Mouse (Mus musculus): ENCODE measurements around the gene Bloc1s6. TPM values are rescaled to one million over a fixed set of nuclear protein-coding genes. Genes with fewer than 3 reads are reported as not detected.

The Bloc1s6 gene
- polyA plus RNA-seq, 1 experiment from 2014 or later: 78.7 TPM

DNA sequence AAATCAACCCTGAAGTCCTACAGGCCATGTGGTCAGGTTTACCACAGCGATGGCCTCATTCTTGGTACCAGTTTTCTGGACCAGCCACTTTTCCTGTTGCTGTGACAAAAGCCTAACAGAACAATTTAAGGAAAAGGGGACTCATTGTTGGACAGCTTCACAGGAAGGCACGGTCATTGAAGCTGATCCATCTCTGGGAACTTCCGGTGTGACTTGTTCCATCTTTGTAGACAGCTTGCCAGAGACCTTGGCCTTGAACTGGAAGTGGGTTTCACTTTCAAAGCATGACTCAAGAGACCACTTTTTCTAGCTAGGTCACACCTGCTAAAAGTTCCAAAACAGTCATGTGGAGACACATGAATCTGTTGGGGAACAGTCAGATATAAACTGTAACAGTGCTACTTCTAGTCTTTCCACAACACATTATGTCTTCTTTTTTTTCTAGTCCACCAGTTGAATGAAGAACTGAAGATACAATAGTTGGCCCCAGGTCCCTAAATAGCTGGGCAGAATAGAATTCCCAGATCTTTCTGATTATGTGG, 21.9 kb upstream of the Bloc1s6 start:
- Histone ChIP-seq H3K4me1 (no peaks in the 10 kb centered on the region), H3K4me3 (no peak overlapping the region), H3K27me3 (no peaks in the 10 kb centered on the region), H3K4me2 (replicated peaks) (no peak overlapping the region), H3K27ac (replicated peaks) (no peak overlapping the region), H3K36me3 (no peaks in the 10 kb centered on the region), H3K9me3 (no peaks in the 10 kb centered on the region), H3K9ac (replicated peaks) (no peak overlapping the region)
- WGBS: 90% methylated on average over 3 of the region's 3 CpGs
- no peak for ATAC-seq (ENCODE audit: low FRiP score, low read depth)

DNA sequence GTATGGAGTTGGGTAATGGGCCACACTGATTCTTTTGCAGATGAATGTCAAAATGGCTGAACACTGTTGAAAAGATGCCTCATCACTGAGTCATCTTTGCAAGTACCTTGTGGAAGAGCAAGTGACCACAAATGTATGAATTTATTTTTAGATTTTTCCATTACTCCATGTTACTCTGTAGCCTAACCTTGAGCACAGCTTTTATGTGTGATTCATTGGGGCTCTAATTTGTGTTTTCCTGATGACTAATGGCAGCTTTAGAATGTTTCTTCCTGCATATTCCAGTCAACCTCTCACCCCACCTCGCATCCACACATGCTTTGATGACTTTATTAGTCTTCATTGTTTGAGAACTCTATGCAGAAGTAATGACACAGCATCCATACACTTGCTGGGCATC, 19.1 kb upstream of the Bloc1s6 start:
- no peaks in the 10 kb centered on the region for H3K9me3 ChIP-seq
- no peak overlapping the region for H3K27ac ChIP-seq (replicated peaks)
- no peaks in the 10 kb centered on the region for H3K27me3 ChIP-seq
- no peak overlapping the region for H3K9ac ChIP-seq (replicated peaks)
- no peak overlapping the region for H3K4me2 ChIP-seq (replicated peaks)
- ATAC-seq (ENCODE audit: low FRiP score, low read depth): no peak
- WGBS: 55% methylated on average over 1 of the region's 1 CpGs
- H3K4me3 ChIP-seq: no peak overlapping the region
- H3K36me3 ChIP-seq: no peaks in the 10 kb centered on the region
- no peaks in the 10 kb centered on the region for H3K4me1 ChIP-seq

DNA sequence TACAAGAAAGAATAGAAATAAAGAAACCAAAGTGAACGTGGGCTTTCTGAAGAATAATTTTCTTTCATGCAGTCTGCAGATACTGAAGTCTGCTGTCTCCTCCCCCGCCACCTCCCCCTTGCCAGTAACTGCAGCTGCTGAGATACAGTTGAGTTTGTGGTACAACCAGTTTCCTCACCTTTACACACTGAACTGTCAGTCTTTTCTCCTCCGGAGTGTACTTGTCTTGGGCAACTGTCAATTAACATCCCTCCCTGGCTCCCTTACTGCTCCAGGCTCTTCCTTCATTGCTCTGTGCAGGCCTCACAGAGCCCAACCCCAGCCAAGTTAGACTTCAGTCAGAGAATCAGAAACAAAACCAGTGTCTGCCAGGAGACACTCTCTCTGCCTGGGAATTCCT, 17.7 kb upstream of the Bloc1s6 start:
- H3K4me1 ChIP-seq: no peaks in the 10 kb centered on the region
- no peak for ATAC-seq (ENCODE audit: low FRiP score, low read depth)
- H3K36me3 ChIP-seq: no peaks in the 10 kb centered on the region
- no peak overlapping the region for H3K27ac ChIP-seq (replicated peaks)
- H3K9ac ChIP-seq (replicated peaks): no peak overlapping the region
- WGBS: 89% methylated on average over 3 of the region's 3 CpGs
- H3K4me2 ChIP-seq (replicated peaks): no peak overlapping the region
- H3K9me3 ChIP-seq: no peaks in the 10 kb centered on the region
- no peaks in the 10 kb centered on the region for H3K27me3 ChIP-seq
- no peak overlapping the region for H3K4me3 ChIP-seq

DNA sequence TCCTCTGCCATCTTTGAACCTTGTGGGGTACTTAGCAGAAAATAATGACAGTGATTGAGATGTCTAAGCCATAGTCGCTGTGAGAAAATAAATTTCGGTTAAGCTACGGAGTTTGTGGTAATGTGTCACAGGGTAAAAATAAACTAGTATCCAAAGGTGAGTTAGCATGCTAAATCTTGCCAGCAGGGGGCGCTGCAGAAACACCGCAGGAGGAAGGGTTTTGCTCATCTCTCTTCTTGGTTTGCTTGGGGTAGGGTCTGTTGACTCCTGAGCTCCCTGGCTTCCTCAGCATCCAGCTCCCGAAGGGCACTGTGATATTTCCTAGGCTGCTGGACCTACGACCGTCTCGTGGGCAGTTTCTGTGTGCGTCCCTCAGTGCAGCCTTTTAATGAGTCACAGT, 12.7 kb upstream of the Bloc1s6 start:
- H3K27me3 ChIP-seq: 0 out of 2 replicates have a peak, but pooled peaks cover 2% of the 10 kb centered on the region
- ATAC-seq (ENCODE audit: low FRiP score, low read depth): no peak
- no peaks in the 10 kb centered on the region for H3K9me3 ChIP-seq
- WGBS: 59% methylated on average over 10 of the region's 10 CpGs
- no peak overlapping the region for H3K4me3 ChIP-seq
- H3K36me3 ChIP-seq: no peaks in the 10 kb centered on the region
- H3K4me1 ChIP-seq: no peaks in the 10 kb centered on the region
- H3K27ac ChIP-seq (replicated peaks): no peak overlapping the region
- H3K4me2 ChIP-seq (replicated peaks): no peak overlapping the region
- no peak overlapping the region for H3K9ac ChIP-seq (replicated peaks)

DNA sequence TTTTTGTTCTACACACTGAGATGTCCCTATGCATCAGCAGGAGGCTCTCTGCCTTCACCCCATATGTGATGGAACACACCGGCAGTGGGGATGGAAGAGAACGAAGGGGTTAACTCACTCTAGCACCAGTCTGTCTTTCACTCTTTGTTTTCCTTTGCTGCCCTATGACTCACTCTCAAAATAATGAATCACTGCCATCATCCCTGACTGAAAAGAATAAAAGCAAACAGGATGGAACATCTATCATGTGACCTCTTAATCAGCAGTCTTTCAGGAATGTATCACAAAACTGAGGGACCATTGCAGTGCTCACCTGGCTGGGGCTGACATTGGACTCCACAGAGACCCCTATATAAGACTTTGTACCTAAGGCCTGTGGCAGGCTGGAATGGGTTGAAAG, 6.8 kb upstream of the Bloc1s6 start:
- H3K4me1 ChIP-seq: no peaks in the 10 kb centered on the region
- no peak overlapping the region for H3K9ac ChIP-seq (replicated peaks)
- 64% methylated on average over 2 of the region's 2 CpGs for WGBS
- no peak overlapping the region for H3K27ac ChIP-seq (replicated peaks)
- no peak for ATAC-seq (ENCODE audit: low FRiP score, low read depth)
- H3K4me2 ChIP-seq (replicated peaks): no peak overlapping the region
- H3K27me3 ChIP-seq: peaks cover 20% of the 10 kb centered on the region
- H3K4me3 ChIP-seq: no peak overlapping the region
- no peaks in the 10 kb centered on the region for H3K36me3 ChIP-seq
- no peaks in the 10 kb centered on the region for H3K9me3 ChIP-seq

DNA sequence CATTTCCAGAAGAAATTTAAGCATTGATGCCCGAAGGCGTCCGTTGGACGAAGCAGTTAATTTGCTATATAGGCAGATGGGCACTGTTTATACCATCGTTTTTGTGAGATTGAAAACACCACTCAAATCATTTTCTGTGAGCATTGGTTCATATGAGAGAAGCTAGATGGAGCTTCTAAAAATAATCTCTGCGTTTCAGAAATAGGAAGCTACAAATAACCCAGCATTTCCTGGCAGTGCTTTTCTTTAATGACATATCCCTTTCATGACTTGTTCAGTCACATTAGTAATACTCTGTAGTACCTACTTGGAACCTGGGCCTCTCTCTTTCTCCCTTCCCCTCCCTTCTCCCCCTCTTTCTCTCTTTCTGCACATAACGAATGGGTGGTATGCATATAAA, 720 bp downstream of the Bloc1s6 start:
- H3K4me2 ChIP-seq (replicated peaks): peak overlapping the region; percentile 75
- H3K4me3 ChIP-seq: peak overlapping the region; percentile 85
- H3K9ac ChIP-seq (replicated peaks): peak overlapping the region; percentile 95
- no peak for ATAC-seq (ENCODE audit: low FRiP score, low read depth)
- H3K27me3 ChIP-seq: peaks cover 14% of the 10 kb centered on the region
- H3K9me3 ChIP-seq: no peaks in the 10 kb centered on the region
- H3K4me1 ChIP-seq: peaks cover 11% of the 10 kb centered on the region
- 41% methylated on average over 7 of the region's 7 CpGs for WGBS
- 0 out of 2 replicates have a peak, but pooled peaks cover 4% of the 10 kb centered on the region for H3K36me3 ChIP-seq
- H3K27ac ChIP-seq (replicated peaks): peak overlapping the region; percentile 92; the same call in 1 of the 2 replicates

DNA sequence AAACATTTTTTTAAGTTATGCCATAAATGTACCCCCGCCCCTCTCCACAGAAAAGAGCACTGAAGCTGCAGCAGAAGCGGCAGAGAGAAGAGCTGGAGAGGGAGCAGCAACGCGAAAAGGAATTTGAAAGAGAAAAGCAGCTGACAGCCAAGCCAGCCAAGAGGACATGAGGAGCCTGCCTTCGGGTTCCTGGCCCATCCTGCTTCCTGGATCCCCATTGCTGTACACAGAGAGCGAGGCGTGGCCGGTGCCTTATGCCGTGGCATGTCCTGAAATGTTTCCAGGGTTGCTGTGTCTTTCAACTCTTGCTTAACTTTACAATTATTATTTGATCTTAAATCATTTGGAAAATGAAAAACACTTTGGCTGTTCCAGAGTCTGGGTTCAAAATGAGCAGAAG, 8.2 kb downstream of the Bloc1s6 start:
- 92% methylated on average over 9 of the region's 9 CpGs for WGBS
- Histone ChIP-seq H3K36me3 (peaks cover 41% of the 10 kb centered on the region), H3K27me3 (no peaks in the 10 kb centered on the region), H3K4me2 (replicated peaks) (no peak overlapping the region), H3K9ac (replicated peaks) (no peak overlapping the region), H3K4me1 (no peaks in the 10 kb centered on the region), H3K9me3 (no peaks in the 10 kb centered on the region), H3K4me3 (no peak overlapping the region), H3K27ac (replicated peaks) (no peak overlapping the region)
- ATAC-seq (ENCODE audit: low FRiP score, low read depth): no peak

DNA sequence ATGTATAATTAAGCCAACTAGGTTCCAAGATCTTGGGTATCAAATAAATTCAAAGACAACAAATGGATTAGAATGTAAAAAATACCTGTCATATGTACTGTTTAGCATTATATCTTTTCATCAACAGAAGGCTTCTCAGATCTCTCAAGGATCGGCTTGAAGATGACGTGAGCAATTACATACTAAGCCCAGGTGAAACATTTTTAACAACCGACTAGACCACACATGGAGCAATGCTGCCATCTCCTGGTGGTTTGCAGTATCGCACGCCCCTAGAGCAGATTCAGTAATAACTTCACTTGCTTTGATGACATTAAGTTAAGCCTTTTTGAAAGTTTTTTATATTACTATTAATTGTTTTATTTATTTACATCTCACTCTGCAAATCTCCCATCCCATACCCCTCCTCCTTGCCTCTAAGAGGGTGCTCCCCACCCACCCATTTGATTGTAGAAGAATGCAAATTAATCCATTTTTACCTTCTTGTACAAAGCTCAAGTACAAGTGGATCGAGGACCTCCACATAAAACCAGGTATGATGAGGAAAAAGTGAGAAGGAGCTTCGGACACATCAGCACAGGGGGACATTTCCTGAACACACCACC, 15.5 kb downstream of the Bloc1s6 start:
- peaks cover 10% of the 10 kb centered on the region; the same call in 1 of the 2 replicates for H3K27me3 ChIP-seq
- H3K36me3 ChIP-seq: peaks cover 7% of the 10 kb centered on the region
- H3K9me3 ChIP-seq: no peaks in the 10 kb centered on the region
- ATAC-seq (ENCODE audit: low FRiP score, low read depth): peak; percentile 41; the same call in 1 of the 2 replicates
- H3K9ac ChIP-seq (replicated peaks): no peak overlapping the region
- no peaks in the 10 kb centered on the region for H3K4me1 ChIP-seq
- 16% methylated on average over 7 of the region's 7 CpGs for WGBS
- H3K27ac ChIP-seq (replicated peaks): no peak overlapping the region
- H3K4me2 ChIP-seq (replicated peaks): no peak overlapping the region
- no peak overlapping the region for H3K4me3 ChIP-seq

DNA sequence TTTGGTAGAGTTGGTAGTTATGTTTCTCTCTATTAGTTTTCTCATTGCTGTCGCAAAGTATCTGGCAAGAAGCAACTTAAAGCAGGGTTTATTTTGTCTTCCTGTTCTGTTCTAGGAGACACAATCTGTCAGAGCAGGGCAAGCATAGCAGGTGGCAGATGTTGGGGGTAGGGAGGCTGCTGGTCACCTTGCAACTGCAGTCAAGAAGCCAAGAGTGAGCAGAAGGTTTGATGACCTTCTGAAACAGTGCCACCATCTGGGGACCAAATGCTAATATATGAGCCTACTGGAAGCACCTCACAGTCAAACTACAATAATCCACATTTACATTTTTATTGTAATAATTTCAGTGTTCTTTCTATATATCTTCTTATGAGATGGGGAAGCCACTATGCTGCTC, 21.5 kb downstream of the Bloc1s6 start:
- Histone ChIP-seq H3K27me3 (peaks cover 30% of the 10 kb centered on the region), H3K4me1 (no peaks in the 10 kb centered on the region), H3K4me2 (replicated peaks) (no peak overlapping the region), H3K4me3 (no peak overlapping the region), H3K27ac (replicated peaks) (no peak overlapping the region), H3K9ac (replicated peaks) (no peak overlapping the region), H3K36me3 (no peaks in the 10 kb centered on the region), H3K9me3 (no peaks in the 10 kb centered on the region)
- WGBS: 93% methylated on average over 1 of the region's 1 CpGs
- ATAC-seq (ENCODE audit: low FRiP score, low read depth): no peak

DNA sequence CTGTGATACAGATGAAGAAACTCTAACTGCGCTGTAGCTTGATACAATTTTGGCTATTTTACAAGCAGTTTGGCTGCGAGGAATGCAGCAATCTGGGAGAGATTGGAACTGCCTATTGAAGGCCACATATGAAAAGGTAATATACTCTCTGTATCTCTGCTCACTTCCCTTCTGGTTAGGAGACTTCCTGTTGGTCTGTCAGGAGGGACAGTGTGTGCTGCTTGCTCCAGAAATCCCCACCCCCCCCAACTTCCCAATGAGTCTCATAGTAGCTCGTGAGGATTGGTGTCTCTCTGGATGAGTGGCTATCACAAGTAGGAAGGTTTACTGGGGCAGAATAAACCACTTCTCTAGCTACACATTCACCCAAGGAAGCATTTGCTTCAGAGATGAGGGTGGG, 24.7 kb downstream of the Bloc1s6 start:
- 65% methylated on average over 3 of the region's 3 CpGs for WGBS
- Histone ChIP-seq H3K4me1 (peaks cover 7% of the 10 kb centered on the region; the same call in 1 of the 2 replicates), H3K27me3 (peaks cover 40% of the 10 kb centered on the region), H3K27ac (replicated peaks) (no peak overlapping the region), H3K9ac (replicated peaks) (no peak overlapping the region), H3K9me3 (no peaks in the 10 kb centered on the region), H3K4me2 (replicated peaks) (no peak overlapping the region), H3K36me3 (no peaks in the 10 kb centered on the region), H3K4me3 (no peak overlapping the region)
- no peak for ATAC-seq (ENCODE audit: low FRiP score, low read depth)

DNA sequence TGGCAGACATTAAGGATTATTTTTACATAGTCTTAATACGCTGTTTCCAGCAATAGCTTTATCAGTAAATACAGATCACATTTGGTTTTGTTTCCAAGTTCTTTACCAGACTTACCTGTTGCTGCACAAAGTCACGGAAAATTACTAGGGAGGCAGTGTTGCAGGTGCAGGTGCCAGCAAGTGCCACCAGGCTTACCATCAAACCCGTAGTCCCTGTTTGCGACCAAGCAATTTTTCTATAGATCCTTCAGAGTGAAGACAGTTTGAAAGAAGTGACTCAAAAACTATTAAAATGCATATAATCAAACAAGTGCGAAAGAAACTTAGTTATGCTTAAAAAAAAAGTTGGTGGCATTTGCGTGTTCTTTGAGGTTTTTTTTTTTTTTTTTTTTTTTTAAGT, 26.2 kb downstream of the Bloc1s6 start:
- Histone ChIP-seq H3K36me3 (no peaks in the 10 kb centered on the region), H3K27me3 (peaks cover 40% of the 10 kb centered on the region), H3K27ac (replicated peaks) (no peak overlapping the region), H3K4me3 (no peak overlapping the region), H3K4me1 (peaks cover 7% of the 10 kb centered on the region; the same call in 1 of the 2 replicates), H3K9ac (replicated peaks) (no peak overlapping the region), H3K9me3 (no peaks in the 10 kb centered on the region), H3K4me2 (replicated peaks) (peak overlapping the region; percentile 90; the same call in 1 of the 2 replicates)
- 51% methylated on average over 6 of the region's 6 CpGs for WGBS
- ATAC-seq (ENCODE audit: low FRiP score, low read depth): no peak

DNA sequence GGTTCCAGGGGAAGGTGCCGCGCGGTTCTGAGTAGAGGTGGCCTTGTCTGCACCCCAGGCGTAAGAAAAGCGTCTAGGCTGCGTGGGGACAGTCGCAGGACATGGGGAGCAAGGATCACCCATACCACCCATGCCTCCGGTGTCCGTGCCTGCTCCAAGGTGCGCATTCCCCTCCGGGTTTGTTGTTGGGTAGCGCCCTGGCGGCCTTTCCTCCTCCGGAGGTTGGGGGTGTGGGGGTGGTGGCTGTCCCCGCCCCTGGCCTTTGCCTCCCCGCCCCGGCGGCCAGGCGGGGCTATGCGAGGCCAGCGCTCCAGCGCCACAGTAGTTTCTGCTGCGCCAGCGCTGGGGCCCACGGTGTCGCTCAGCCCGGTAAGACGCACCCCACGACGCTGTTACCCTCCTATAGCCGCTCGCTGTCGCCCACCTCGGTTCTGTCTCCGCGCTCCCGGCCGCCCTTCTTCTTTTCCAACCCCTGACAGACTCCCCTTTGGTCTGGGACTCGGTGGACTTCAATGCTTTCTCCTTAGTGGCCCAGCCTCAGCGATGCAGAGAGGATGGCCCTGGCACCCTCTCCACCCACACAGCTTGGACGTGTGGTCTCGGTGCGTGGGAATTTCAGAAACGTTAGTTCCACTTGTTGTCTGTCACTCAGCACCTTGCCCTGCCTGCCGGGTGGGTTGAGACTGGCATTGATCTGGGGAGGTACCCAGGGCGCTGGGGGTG, 26.9 kb downstream of the Bloc1s6 start, which contains the start of gene Sqor:
Gene Sqor, plus strand, starts transcription at position 167 of the 723 bp plus-strand sequence.
- Histone ChIP-seq H3K27me3 (peaks cover 40% of the 10 kb centered on the region), H3K4me1 (peaks cover 7% of the 10 kb centered on the region; the same call in 1 of the 2 replicates), H3K4me3 (peak within 1 kb of the TSS; percentile 47), H3K4me2 (replicated peaks) (peak within 1 kb of the TSS; percentile 90), H3K27ac (replicated peaks) (no peak within 1 kb of the TSS), H3K9me3 (no peaks in the 10 kb centered on the region), H3K9ac (replicated peaks) (peak within 1 kb of the TSS; percentile 45), H3K36me3 (no peaks in the 10 kb centered on the region)
- 1% methylated on average over 46 of the region's 46 CpGs for WGBS
- ATAC-seq (ENCODE audit: low FRiP score, low read depth): peak; percentile 66
